Mouse (Mus musculus): ENCODE data around the gene Gdap2. TPM values are rescaled to one million over a fixed set of nuclear protein-coding genes. Genes with fewer than 3 reads are reported as not detected.
A peak's percentile ranks its signal among the peaks of the same experiment; 100 is the strongest.

Gene Gdap2
- polyA plus RNA-seq, 1 experiment, result 37.8 TPM

DNA sequence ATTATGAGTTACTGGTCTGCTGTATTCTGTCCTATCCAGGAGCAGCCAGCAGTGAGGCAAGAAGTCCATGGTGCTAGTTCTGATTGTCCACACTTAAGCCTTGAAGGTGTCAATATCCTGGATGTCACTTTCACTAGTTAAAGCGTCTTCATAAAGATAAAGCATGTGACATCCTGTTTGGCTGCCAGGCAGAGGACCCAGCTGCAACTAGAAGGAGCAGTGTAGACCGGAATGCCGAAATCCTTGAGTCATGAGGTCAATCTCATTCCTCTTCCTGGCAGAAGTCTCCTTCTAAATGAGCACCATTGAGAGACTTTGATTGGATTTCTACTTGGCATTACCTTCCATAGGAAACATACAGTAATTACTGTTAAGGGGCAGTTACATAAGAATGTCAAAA lies 18.3 kb downstream of the Gdap2 start:
- H3K4me1 ChIP-seq (ENCODE audit: control insufficient read depth, insufficient read depth, low read length), result no peaks in the 10 kb centered on the region
- no peak overlapping the region for H3K4me3 ChIP-seq (ENCODE audit: insufficient read depth, low read length)
- no peak overlapping the region for H3K27ac ChIP-seq (ENCODE audit: insufficient read depth, low read length)
- TF ChIP-seq CTCF (IDR thresholded peaks at IDR 0.05; ENCODE audit: extremely low read depth, insufficient read depth, low read length), result no peak
- TF ChIP-seq POLR2A (IDR thresholded peaks at IDR 0.05; ENCODE audit: extremely low read depth, insufficient read depth, low read length), result no peak

DNA sequence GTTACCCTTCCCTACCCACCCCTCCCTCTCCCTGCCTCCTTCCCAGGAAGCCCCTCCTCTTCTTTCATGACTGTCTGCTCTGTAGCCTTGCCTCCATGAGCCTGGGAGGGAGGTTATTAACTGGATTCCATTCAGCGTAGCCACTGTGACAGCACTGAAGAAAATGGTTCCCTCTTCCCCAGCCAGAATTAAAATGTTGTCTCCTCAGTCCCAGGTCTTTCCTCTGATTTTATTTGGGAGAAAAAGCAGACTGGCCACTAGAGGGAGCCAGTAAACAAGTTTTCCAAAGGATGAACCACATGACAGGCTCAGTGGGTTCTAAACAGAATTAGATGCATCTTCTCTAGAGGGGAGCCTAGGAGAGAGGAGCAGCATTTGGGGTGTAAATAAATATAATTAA lies 27.3 kb downstream of the Gdap2 start:
- H3K27ac ChIP-seq (ENCODE audit: insufficient read depth, low read length), result no peak overlapping the region

GRCm38 (mm10) chr3:100189861-100190260 lies 27.7 kb downstream of the Gdap2 start:
- TF ChIP-seq POLR2A (IDR thresholded peaks at IDR 0.05; ENCODE audit: extremely low read depth, insufficient read depth, low read length), result no peak
- no peak for TF ChIP-seq CTCF (IDR thresholded peaks at IDR 0.05; ENCODE audit: extremely low read depth, insufficient read depth, low read length)
- Histone ChIP-seq H3K4me1 (ENCODE audit: control insufficient read depth, insufficient read depth, low read length) (peaks cover 1% of the 10 kb centered on the region; the same call in 1 of the 2 replicates), H3K4me3 (ENCODE audit: insufficient read depth, low read length) (no peak overlapping the region), H3K27ac (ENCODE audit: insufficient read depth, low read length) (no peak overlapping the region)

More for the DNA sequence above, 27.3 kb downstream of the Gdap2 start:
- Histone ChIP-seq H3K4me1 (ENCODE audit: control insufficient read depth, insufficient read depth, low read length) (peaks cover 1% of the 10 kb centered on the region; the same call in 1 of the 2 replicates), H3K4me3 (ENCODE audit: insufficient read depth, low read length) (no peak overlapping the region)
- TF ChIP-seq CTCF (IDR thresholded peaks at IDR 0.05; ENCODE audit: extremely low read depth, insufficient read depth, low read length) (peak; percentile 56; the same call in 1 of the 2 replicates), POLR2A (IDR thresholded peaks at IDR 0.05; ENCODE audit: extremely low read depth, insufficient read depth, low read length) (no peak)

DNA sequence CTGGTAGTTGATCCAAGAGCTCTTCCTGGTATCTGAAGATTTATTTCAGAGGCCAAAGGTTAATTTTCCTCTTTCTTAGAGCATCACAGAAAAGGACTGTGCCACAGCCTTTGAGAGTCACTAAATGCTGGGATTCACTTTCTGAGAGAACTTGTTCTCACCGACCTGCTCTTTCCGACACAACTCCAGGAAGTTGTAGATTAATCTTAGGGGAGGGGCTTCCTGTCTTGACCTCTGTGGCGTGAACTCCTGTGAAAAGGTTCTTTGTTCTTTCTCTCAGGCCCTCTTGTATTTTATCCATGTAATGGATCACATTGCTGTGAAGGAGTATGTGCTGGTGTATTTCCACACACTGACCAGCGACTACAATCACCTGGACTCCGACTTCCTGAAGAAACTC lies 32.0 kb downstream of the Gdap2 start:
- H3K27ac ChIP-seq (ENCODE audit: insufficient read depth, low read length), result no peak overlapping the region
- no peak for TF ChIP-seq POLR2A (IDR thresholded peaks at IDR 0.05; ENCODE audit: extremely low read depth, insufficient read depth, low read length)
- TF ChIP-seq CTCF (IDR thresholded peaks at IDR 0.05; ENCODE audit: extremely low read depth, insufficient read depth, low read length), result no peak

GRCm38 (mm10) chr3:100201554-100201953 lies 39.4 kb downstream of the Gdap2 start:
- no peak for TF ChIP-seq POLR2A (IDR thresholded peaks at IDR 0.05; ENCODE audit: extremely low read depth, insufficient read depth, low read length)
- no peak for TF ChIP-seq CTCF (IDR thresholded peaks at IDR 0.05; ENCODE audit: extremely low read depth, insufficient read depth, low read length)
- Histone ChIP-seq H3K4me3 (ENCODE audit: insufficient read depth, low read length) (no peak overlapping the region), H3K27ac (ENCODE audit: insufficient read depth, low read length) (no peak overlapping the region), H3K4me1 (ENCODE audit: control insufficient read depth, insufficient read depth, low read length) (no peaks in the 10 kb centered on the region)

More for the DNA sequence above, 32.0 kb downstream of the Gdap2 start:
- peaks cover 1% of the 10 kb centered on the region; the same call in 1 of the 2 replicates for H3K4me1 ChIP-seq (ENCODE audit: control insufficient read depth, insufficient read depth, low read length)
- no peak overlapping the region for H3K4me3 ChIP-seq (ENCODE audit: insufficient read depth, low read length)

- TF ChIP-seq POLR2A (IDR thresholded peaks at IDR 0.05; ENCODE audit: extremely low read depth, insufficient read depth, low read length) (no peak), CTCF (IDR thresholded peaks at IDR 0.05; ENCODE audit: extremely low read depth, insufficient read depth, low read length) (no peak)
- no peak overlapping the region for H3K27ac ChIP-seq (ENCODE audit: insufficient read depth, low read length)
- no peaks in the 10 kb centered on the region for H3K4me1 ChIP-seq (ENCODE audit: control insufficient read depth, insufficient read depth, low read length)
- H3K4me3 ChIP-seq (ENCODE audit: insufficient read depth, low read length), result no peak overlapping the region
Measured at GRCm38 (mm10) chr3:100206973-100207372, 44.8 kb downstream of the Gdap2 start.

- H3K4me3 ChIP-seq (ENCODE audit: insufficient read depth, low read length), result no peak overlapping the region
- H3K27ac ChIP-seq (ENCODE audit: insufficient read depth, low read length), result no peak overlapping the region
- no peak for TF ChIP-seq POLR2A (IDR thresholded peaks at IDR 0.05; ENCODE audit: extremely low read depth, insufficient read depth, low read length)
- TF ChIP-seq CTCF (IDR thresholded peaks at IDR 0.05; ENCODE audit: extremely low read depth, insufficient read depth, low read length), result no peak
- H3K4me1 ChIP-seq (ENCODE audit: control insufficient read depth, insufficient read depth, low read length), result no peaks in the 10 kb centered on the region
Measured at GRCm38 (mm10) chr3:100215469-100215868, 53.3 kb downstream of the Gdap2 start.

GRCm38 (mm10) chr3:100225326-100225959 lies 63.3 kb downstream of the Gdap2 start:
- no peaks in the 10 kb centered on the region for H3K4me1 ChIP-seq (ENCODE audit: control insufficient read depth, insufficient read depth, low read length)
- no peak overlapping the region for H3K4me3 ChIP-seq (ENCODE audit: insufficient read depth, low read length)
- TF ChIP-seq CTCF (IDR thresholded peaks at IDR 0.05; ENCODE audit: extremely low read depth, insufficient read depth, low read length), result no peak
- no peak for TF ChIP-seq POLR2A (IDR thresholded peaks at IDR 0.05; ENCODE audit: extremely low read depth, insufficient read depth, low read length)
- H3K27ac ChIP-seq (ENCODE audit: insufficient read depth, low read length), result no peak overlapping the region

DNA sequence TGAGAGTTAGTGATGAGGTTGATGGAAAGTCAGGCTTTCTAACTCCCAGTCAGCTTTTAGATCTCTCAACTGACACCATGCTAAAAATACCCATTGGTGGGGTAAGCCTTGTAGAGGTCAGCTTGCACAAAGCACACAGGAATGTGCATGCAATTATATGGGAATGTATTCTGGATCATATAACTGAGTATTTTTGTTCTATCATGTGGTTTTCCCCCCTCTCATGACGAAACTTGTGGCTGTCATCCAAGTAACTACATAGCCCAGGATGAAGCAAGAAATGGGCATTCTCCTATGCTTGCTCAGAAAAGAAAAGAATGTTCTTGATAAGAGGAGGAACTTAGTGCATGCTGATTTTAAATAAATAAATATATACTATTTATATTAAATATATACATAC lies 65.3 kb downstream of the Gdap2 start:
- no peaks in the 10 kb centered on the region for H3K4me1 ChIP-seq (ENCODE audit: control insufficient read depth, insufficient read depth, low read length)
- H3K4me3 ChIP-seq (ENCODE audit: insufficient read depth, low read length), result no peak overlapping the region
- no peak overlapping the region for H3K27ac ChIP-seq (ENCODE audit: insufficient read depth, low read length)
- TF ChIP-seq POLR2A (IDR thresholded peaks at IDR 0.05; ENCODE audit: extremely low read depth, insufficient read depth, low read length) (no peak), CTCF (IDR thresholded peaks at IDR 0.05; ENCODE audit: extremely low read depth, insufficient read depth, low read length) (no peak)

- Histone ChIP-seq H3K27ac (ENCODE audit: insufficient read depth, low read length) (no peak overlapping the region), H3K4me3 (ENCODE audit: insufficient read depth, low read length) (no peak overlapping the region), H3K4me1 (ENCODE audit: control insufficient read depth, insufficient read depth, low read length) (no peaks in the 10 kb centered on the region)
- TF ChIP-seq POLR2A (IDR thresholded peaks at IDR 0.05; ENCODE audit: extremely low read depth, insufficient read depth, low read length) (no peak), CTCF (IDR thresholded peaks at IDR 0.05; ENCODE audit: extremely low read depth, insufficient read depth, low read length) (no peak)
Measured at GRCm38 (mm10) chr3:100228981-100229380, 66.8 kb downstream of the Gdap2 start.

Data from cortical plate, adult 2 months (tissue).